In the genomic region with DNA sequence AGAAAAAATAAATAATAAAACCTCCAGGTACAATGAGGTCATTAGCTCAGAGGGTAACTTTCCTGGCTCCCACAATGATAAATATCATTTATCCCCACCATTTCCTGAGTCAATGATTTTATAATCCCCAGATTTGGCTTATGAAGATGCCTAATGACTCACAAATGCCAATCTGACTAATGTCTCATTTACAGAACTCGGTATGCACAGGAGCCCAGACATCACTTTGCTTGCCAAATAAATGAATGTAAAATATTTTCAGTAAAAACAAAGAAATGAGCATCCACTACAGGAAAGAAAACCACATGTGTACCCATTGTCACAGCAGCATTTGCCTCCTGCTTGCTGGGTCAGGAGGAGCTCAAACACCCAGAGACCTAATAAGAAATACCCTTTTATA, we compare ENCODE assay signal across 15 mouse cellular contexts.
"Had no signal": no experiment of that assay in that cellular context is flagged by ENCODE, and none has a peak within 500 bp of the region (broad histone marks: within the 10 kb centered on the region; RNA-seq: fewer than 3 reads in every experiment).

No protein-coding gene starts in this region.

- H3K9me3 ChIP-seq: neural tube, embryonic 15.5 days; stomach, embryonic 15.5 days had no signal

- H3K4me3 ChIP-seq: neural tube, embryonic 15.5 days; stomach, embryonic 15.5 days had no signal

- H3K4me2 ChIP-seq: neural tube, embryonic 15.5 days; stomach, embryonic 15.5 days had no signal

- H3K36me3 ChIP-seq: neural tube, embryonic 15.5 days; stomach, embryonic 15.5 days had no signal

- H3K9ac ChIP-seq: neural tube, embryonic 15.5 days; stomach, embryonic 15.5 days had no signal

- DNase-seq: retina, postnatal 1 day; right cerebral cortex, adult 18-20 months; right cerebral cortex, postnatal 14 days; right cerebral cortex, postnatal 25 days; right cerebral cortex, postnatal 4 days; spleen, adult 18-20 months; thymus, adult 18-20 months; thymus, adult 2 months; thymus, postnatal 14 days; thymus, postnatal 25 days; thymus, postnatal 36 days; thymus, postnatal 4 days had no signal

- H3K27ac ChIP-seq: neural tube, embryonic 15.5 days; stomach, embryonic 15.5 days; stomach, postnatal 0 days had no signal

- H3K4me1 ChIP-seq: stomach, embryonic 15.5 days had no signal

- H3K27me3 ChIP-seq: neural tube, embryonic 15.5 days; stomach, embryonic 15.5 days had no signal
